Mouse (Mus musculus) cortical plate, adult 2 months (tissue): ENCODE measurements at regions not wholly inside any gene's neighbourhood (a gene's known extent, or its start where the extent isn't known, plus 50 kb on each side); places are given as distances from the start of the nearest gene placed in this dataset.

Experiments
- CTCF ChIP-seq: fragments of 200-500 bp; IDR thresholded peaks from 2 replicates; pipeline ENCODE4 v1.5.1; 2011; ENCODE audit warnings: mild to moderate bottlenecking, control low read depth, low read length; ENCODE audit not compliant: insufficient read depth; ENCODE audit errors: extremely low read depth
- POLR2A ChIP-seq: fragments of 200-500 bp; IDR thresholded peaks from 2 replicates; pipeline ENCODE4 v1.6.1; 2011; ENCODE audit warnings: mild to moderate bottlenecking, low read length, control low read depth; ENCODE audit not compliant: insufficient read depth; ENCODE audit errors: extremely low read depth

GRCm38 (mm10) chr5:39857192-39857591, 101.9 kb upstream of the Hs3st1 start:
- TF ChIP-seq POLR2A (no peak), CTCF (no peak)
